Mouse (Mus musculus) stomach, postnatal 0 days (tissue): ENCODE results near the gene Tln2.

Source experiments
- CTCF ChIP-seq: IDR thresholded peaks from 2 replicates; pipeline ENCODE4 v1.5.1; 2016; ENCODE audit warnings: antibody characterized with exemption, low read depth, mild to moderate bottlenecking, moderate library complexity
- EP300 ChIP-seq: optimal IDR thresholded peaks from 2 replicates; pipeline ENCODE3; 2016; ENCODE audit warnings: antibody characterized with exemption

GRCm38 (mm10) chr9:67384028-67384590, 175.4 kb downstream of the Tln2 start:
- TF ChIP-seq CTCF (no peak), EP300 (no peak)
